In genomic region chr8:39329378-39329777, GRCm38 (mm10) we compare ENCODE assay signal across 14 mouse cellular contexts.
"Had no signal": no experiment of that assay in that cellular context is flagged by ENCODE, and none has a peak within 500 bp of the region (broad histone marks: within the 10 kb centered on the region; RNA-seq: fewer than 3 reads in every experiment).

No protein-coding gene starts in this region.

- ATAC-seq: lung, postnatal 0 days had no signal

- H3K9ac ChIP-seq: liver, embryonic 15.5 days; neural tube, embryonic 13.5 days; stomach, embryonic 15.5 days had no signal

- DNase-seq: kidney, adult 8-10 months; kidney, postnatal 25 days; lung, adult 2 months; lung, postnatal 4 days; retina, postnatal 1 day; thymus, postnatal 36 days had no signal

- H3K4me3 ChIP-seq: left cerebral cortex, adult 2 months; limb, embryonic 10.5 days; liver, embryonic 15.5 days; neural tube, embryonic 13.5 days; stomach, embryonic 15.5 days had no signal

- H3K36me3 ChIP-seq: limb, embryonic 10.5 days; liver, embryonic 15.5 days; neural tube, embryonic 13.5 days; stomach, embryonic 15.5 days had no signal

- H3K27me3 ChIP-seq: liver, embryonic 15.5 days; neural tube, embryonic 13.5 days; stomach, embryonic 15.5 days had no signal

- H3K27ac ChIP-seq: left cerebral cortex, adult 2 months; limb, embryonic 10.5 days; liver, embryonic 15.5 days; neural tube, embryonic 13.5 days; stomach, embryonic 15.5 days had no signal

- H3K4me2 ChIP-seq: liver, embryonic 11.5 days; liver, embryonic 15.5 days; midbrain, embryonic 11.5 days; neural tube, embryonic 13.5 days; stomach, embryonic 15.5 days had no signal

- H3K4me1 ChIP-seq: limb, embryonic 10.5 days; liver, embryonic 15.5 days; neural tube, embryonic 13.5 days; stomach, embryonic 15.5 days had no signal

- H3K9me3 ChIP-seq: limb, embryonic 10.5 days; liver, embryonic 15.5 days; neural tube, embryonic 13.5 days; stomach, embryonic 15.5 days had no signal
